Mouse (Mus musculus): ENCODE data around the gene Tacr1. TPM values are rescaled to one million over a fixed set of nuclear protein-coding genes. Genes with fewer than 3 reads are reported as not detected.

The Tacr1 gene
- total RNA-seq, 2 experiments from 2014 or later = not detected

DNA sequence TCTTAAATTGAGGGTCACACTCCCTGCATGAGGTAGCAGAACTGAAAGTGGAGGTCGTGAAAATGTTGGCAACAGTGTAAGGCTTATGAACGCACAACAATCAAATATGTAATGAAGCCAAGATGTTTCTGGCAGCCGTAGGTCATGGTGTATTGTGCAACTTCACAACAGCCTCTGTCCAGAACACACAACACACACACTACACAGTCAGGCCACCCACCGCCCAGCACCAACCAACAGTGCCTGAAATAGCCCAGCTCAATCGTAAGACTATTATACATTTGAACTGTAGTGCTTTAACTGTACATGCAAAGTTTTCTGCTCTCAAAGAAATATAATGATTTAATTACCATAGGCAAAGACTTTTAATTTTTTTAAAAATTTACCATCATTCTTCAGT lies 120.4 kb downstream of the Tacr1 start:
- ATAC-seq (replicated peaks; ENCODE audit: low FRiP score, poor library complexity, severe bottlenecking) = no peak

- ATAC-seq (replicated peaks; ENCODE audit: low FRiP score, poor library complexity, severe bottlenecking) = no peak
Observed at GRCm38 (mm10) chr6:82525107-82525867, 123.2 kb downstream of the Tacr1 start.

GRCm38 (mm10) chr6:82528631-82529030 lies 126.5 kb downstream of the Tacr1 start:
- no peak for ATAC-seq (replicated peaks; ENCODE audit: low FRiP score, poor library complexity, severe bottlenecking)

DNA sequence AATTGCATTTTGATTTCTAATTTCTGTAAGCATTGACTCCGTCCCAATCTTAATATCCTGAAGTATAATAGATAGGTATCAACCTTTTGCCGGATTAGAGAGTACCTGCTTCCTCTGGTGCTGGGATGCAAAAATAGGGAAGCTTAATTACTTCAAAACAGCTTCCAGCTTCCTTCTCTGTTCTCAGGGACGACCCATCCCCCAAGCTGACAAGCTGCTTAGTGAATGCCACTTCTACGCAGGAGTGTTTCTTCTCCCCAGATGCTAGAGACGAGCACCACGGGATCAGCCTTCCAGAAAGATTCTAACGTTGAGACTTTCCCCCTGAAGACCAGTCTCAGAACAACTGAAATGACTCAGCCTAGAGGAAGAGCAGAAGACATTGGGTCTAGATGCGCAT lies 134.5 kb downstream of the Tacr1 start:
- ATAC-seq (replicated peaks; ENCODE audit: low FRiP score, poor library complexity, severe bottlenecking) = no peak

- no peak for ATAC-seq (replicated peaks; ENCODE audit: low FRiP score, poor library complexity, severe bottlenecking)
Observed at GRCm38 (mm10) chr6:82549270-82549669, 147.1 kb downstream of the Tacr1 start.

DNA sequence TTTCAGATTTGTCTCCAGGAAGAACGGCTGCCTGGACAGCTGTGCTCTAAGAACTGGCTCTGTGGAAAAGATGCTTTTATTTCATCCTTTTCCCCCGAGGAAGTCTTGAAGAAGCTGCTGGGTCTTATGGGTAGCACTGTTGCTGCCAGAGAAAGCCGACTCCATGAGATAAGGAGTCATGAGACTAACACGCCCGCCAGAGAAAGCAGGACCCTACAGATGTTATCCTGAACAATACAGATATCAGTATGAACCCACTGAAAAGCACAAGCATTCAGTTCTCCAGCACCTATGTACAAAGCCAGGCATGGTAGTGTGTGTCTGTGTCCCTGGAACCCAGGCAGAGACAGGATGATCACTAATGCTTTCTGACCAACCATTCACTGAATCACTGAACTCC lies 173.3 kb downstream of the Tacr1 start:
- no peak for ATAC-seq (replicated peaks; ENCODE audit: low FRiP score, poor library complexity, severe bottlenecking)

DNA sequence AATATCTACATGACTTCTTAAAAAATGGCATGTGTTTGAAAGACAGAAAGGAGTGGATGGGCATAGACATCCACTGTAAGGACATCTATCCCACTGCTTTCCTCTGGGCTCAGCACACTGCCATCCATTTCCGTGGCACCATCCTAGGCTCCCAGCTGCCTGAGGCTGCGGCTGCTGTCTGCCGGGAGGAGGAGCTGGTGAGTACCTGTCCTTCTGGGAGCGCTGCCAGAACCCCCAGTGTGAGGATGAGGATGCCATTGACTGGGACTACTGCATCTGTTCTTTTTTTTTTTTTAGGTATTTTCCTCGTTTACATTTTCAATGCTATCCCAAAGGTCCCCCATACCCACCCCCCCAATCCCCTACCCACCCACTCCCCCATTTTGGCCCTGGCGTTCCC lies 183.3 kb downstream of the Tacr1 start:
- no peak for ATAC-seq (replicated peaks; ENCODE audit: low FRiP score, poor library complexity, severe bottlenecking)

GRCm38 (mm10) chr6:82589387-82589786 lies 187.3 kb downstream of the Tacr1 start:
- ATAC-seq (replicated peaks; ENCODE audit: low FRiP score, poor library complexity, severe bottlenecking) = no peak

DNA sequence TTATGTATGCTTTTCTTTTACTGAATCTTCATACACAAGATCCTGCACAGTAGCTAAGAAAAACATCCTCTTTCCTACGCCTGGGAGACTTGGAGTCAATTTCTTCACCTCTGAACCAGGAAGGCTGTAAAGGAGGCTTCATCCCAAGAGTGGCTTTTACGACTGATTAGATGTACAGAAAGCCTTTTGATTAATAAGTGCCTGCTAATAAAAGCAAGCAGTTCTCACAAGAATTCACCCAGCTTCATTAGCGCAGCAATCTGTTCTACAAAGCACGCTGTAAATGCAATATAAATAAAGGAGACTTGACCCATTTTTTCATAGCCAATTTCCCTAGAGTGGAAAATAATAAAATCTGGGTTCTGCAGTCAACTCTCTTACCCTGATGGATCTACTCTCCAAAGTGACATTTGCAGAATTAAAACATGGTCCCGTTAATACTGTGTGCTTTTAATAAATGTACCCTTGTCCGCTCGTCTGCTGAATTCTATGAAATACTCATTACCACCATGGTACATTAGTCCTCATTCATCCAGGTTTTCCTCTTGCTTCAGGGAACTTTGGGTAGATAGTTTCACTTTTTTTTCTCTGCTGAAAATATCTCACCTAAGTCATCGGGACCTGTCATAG lies 193.4 kb downstream of the Tacr1 start:
- no peak for ATAC-seq (replicated peaks; ENCODE audit: low FRiP score, poor library complexity, severe bottlenecking)

DNA sequence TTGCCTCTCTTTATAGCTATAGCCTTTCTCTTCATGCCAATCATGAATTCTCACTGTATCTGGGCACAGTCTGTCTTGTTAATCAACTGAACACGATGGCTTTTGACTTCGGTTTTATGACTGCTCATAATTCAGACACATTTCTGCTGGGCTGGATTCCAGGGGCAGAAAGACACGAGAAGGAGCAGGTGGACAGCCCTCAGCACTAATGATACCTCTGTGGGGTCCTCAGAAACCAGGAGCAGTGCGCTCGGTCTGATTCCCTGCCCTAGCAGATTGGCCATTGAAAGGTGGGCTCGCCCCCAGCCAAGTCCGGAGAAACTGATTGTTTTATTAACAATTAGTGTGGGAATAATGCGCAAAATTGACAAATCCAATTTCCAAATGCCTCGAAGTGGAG lies 201.1 kb downstream of the Tacr1 start:
- ATAC-seq (replicated peaks; ENCODE audit: low FRiP score, poor library complexity, severe bottlenecking) = no peak

- no peak for ATAC-seq (replicated peaks; ENCODE audit: low FRiP score, poor library complexity, severe bottlenecking)
Observed at GRCm38 (mm10) chr6:82603665-82604064, 201.5 kb downstream of the Tacr1 start.

GRCm38 (mm10) chr6:82604791-82605190 lies 202.7 kb downstream of the Tacr1 start:
- no peak for ATAC-seq (replicated peaks; ENCODE audit: low FRiP score, poor library complexity, severe bottlenecking)

- no peak for ATAC-seq (replicated peaks; ENCODE audit: low FRiP score, poor library complexity, severe bottlenecking)
Observed at GRCm38 (mm10) chr6:82608756-82609155, 206.6 kb downstream of the Tacr1 start.

DNA sequence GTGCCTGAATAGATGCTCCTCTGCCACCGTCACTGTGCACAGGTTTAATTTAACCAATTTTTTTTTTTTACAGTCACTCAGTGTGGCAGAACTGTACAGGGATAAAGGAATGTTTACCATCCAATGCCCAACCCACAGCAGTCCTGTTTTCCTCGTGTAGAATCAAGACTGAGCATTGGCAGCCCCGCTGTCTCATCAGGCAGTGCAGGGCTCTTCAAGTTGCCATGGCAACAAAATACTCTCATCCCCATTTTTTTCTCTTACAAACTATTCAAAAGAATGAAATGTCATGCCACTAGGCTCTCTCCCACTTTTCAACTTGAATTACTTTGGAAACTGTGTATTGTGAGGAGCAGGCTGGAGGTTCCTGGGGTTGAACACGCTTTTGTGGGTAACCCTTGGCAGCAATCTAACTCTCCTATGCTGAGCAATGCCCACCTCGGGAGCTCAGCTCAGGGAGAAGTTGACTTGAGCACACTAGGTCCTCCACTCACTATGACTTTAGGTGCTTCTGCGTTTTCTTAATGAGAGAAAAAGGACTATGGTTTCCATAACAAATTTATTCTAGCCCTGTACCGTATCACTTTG lies 207.3 kb downstream of the Tacr1 start:
- no peak for ATAC-seq (replicated peaks; ENCODE audit: low FRiP score, poor library complexity, severe bottlenecking)
